ENCODE assay signal across 31 mouse cellular contexts in the genomic region with DNA sequence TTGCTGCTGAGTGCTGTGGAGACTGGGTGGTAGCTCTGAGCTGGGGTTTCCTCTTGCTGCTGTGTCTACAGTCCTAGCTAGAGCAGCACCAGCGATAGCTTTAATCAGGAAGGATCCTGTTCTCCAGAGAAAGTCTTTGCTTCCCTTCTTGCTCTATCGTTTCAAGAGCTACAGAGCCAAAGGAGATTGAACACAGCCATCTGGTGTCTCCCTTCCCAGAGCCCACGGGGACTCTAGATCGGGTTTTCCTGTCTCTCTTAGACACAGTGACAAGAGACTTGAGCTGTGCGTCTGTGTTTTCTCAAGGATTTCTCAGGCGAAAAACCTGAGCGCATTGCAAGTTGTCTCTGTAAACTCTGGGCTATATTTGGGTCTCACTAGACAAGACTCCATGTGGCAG.
DNase-seq lines count a peak whose midpoint lies in the region; ATAC-seq lines count a peak whose summit lies in the region.
"Had no signal": no experiment of that assay in that cellular context is flagged by ENCODE, and none has a peak within 500 bp of the region (broad histone marks: within the 10 kb centered on the region; RNA-seq: fewer than 3 reads in every experiment).

No protein-coding gene starts in this region.

- H3K9ac ChIP-seq in heart, embryonic 11.5 days (ENCODE audit: low read depth, low read length): no peak overlapping the region
- H3K9ac ChIP-seq: embryonic facial prominence, embryonic 13.5 days; forebrain, embryonic 15.5 days; heart, embryonic 15.5 days; intestine, embryonic 15.5 days; limb, embryonic 13.5 days; lung, embryonic 15.5 days; midbrain, embryonic 15.5 days; neural tube, embryonic 15.5 days had no signal

- intact Hi-C loops in heart, postnatal 36 days (cut with DNase I): no loop called here

- H3K27ac ChIP-seq in heart, embryonic 11.5 days (ENCODE audit: low read depth, low read length): peak overlapping the region; percentile 51
- H3K27ac ChIP-seq: embryonic facial prominence, embryonic 13.5 days; forebrain, embryonic 10.5 days; forebrain, embryonic 15.5 days; heart, embryonic 15.5 days; intestine, embryonic 15.5 days; layer of hippocampus, adult 2 months; limb, embryonic 13.5 days; lung, embryonic 15.5 days; midbrain, embryonic 10.5 days; midbrain, embryonic 15.5 days; neural tube, embryonic 15.5 days; stomach, postnatal 0 days had no signal

- H3K36me3 ChIP-seq in heart, embryonic 11.5 days (ENCODE audit: control insufficient read depth, insufficient read depth, low read length): no peaks in the 10 kb centered on the region
- H3K36me3 ChIP-seq: forebrain, embryonic 15.5 days; G1E; heart, embryonic 15.5 days; intestine, embryonic 15.5 days; midbrain, embryonic 10.5 days; midbrain, embryonic 15.5 days; neural tube, embryonic 15.5 days had no signal

- H3K4me3 ChIP-seq in heart, embryonic 11.5 days (ENCODE audit: low read depth, low read length): no peak overlapping the region
- H3K4me3 ChIP-seq: embryonic facial prominence, embryonic 13.5 days; forebrain, embryonic 10.5 days; forebrain, embryonic 15.5 days; heart, embryonic 15.5 days; intestine, embryonic 15.5 days; layer of hippocampus, adult 2 months; limb, embryonic 13.5 days; lung, embryonic 15.5 days; midbrain, embryonic 10.5 days; midbrain, embryonic 15.5 days; neural tube, embryonic 15.5 days had no signal

- no peaks in the 10 kb centered on the region for H3K9me3 ChIP-seq in heart, embryonic 11.5 days (replicated peaks; ENCODE audit: control insufficient read depth, low read length)
- H3K9me3 ChIP-seq: embryonic facial prominence, embryonic 13.5 days; forebrain, embryonic 10.5 days; forebrain, embryonic 15.5 days; heart, embryonic 15.5 days; intestine, embryonic 15.5 days; limb, embryonic 13.5 days; lung, embryonic 15.5 days; midbrain, embryonic 10.5 days; midbrain, embryonic 15.5 days; neural tube, embryonic 15.5 days had no signal

- DNase-seq in cerebellum, adult 18-20 months: peak; percentile 11 to 13
- DNase-seq in cerebellum, postnatal 4 days (ENCODE audit: low spot score in 2 of 2): no peak
- DNase-seq in heart, postnatal 36 days: no peak
- peak; percentile 10 for DNase-seq in layer of hippocampus, adult 9-11 months
- DNase-seq in layer of hippocampus, adult 9-10 months (ENCODE audit: low spot score): no peak
- DNase-seq in cerebellum, adult 9-11 months: peak; percentile 17
- DNase-seq in spleen, postnatal 36 days (ENCODE audit: low spot score in 2 of 2): no peak
- DNase-seq: adrenal gland, postnatal 14 days; gastrocnemius, postnatal 14 days; layer of hippocampus, postnatal 36 days; right cerebral cortex, postnatal 25 days; spleen, adult 18-20 months; thymus, adult 18-20 months; thymus, postnatal 36 days had no signal

- peaks cover 16% of the 10 kb centered on the region for H3K4me1 ChIP-seq in heart, embryonic 11.5 days (ENCODE audit: control insufficient read depth, insufficient read depth, low read length)
- H3K4me1 ChIP-seq: embryonic facial prominence, embryonic 13.5 days; forebrain, embryonic 10.5 days; forebrain, embryonic 15.5 days; intestine, embryonic 15.5 days; limb, embryonic 13.5 days; lung, embryonic 15.5 days; midbrain, embryonic 10.5 days; midbrain, embryonic 15.5 days; neural tube, embryonic 15.5 days had no signal

- no peak for ATAC-seq in heart, embryonic 11.5 days (replicated peaks; ENCODE audit: insufficient number of reproducible peaks, low FRiP score, low TSS enrichment)
- ATAC-seq: forebrain, embryonic 15.5 days; hindbrain, embryonic 16.5 days; intestine, embryonic 15.5 days; midbrain, embryonic 15.5 days; Patski had no signal

- H3K27me3 ChIP-seq in heart, embryonic 11.5 days (ENCODE audit: control insufficient read depth, insufficient read depth, low read length): no peaks in the 10 kb centered on the region
- H3K27me3 ChIP-seq: embryonic facial prominence, embryonic 13.5 days; forebrain, embryonic 15.5 days; heart, embryonic 15.5 days; intestine, embryonic 15.5 days; limb, embryonic 13.5 days; lung, embryonic 15.5 days; midbrain, embryonic 15.5 days; neural tube, embryonic 15.5 days; Patski had no signal

- 32% methylated on average over 7 of the region's 7 CpGs for WGBS in heart, embryonic 11.5 days (ENCODE audit: insufficient replicate concordance)

- H3K4me2 ChIP-seq in heart, embryonic 11.5 days: peak overlapping the region; percentile 27; the same call in 1 of the 2 replicates
- H3K4me2 ChIP-seq: embryonic facial prominence, embryonic 13.5 days; forebrain, embryonic 15.5 days; heart, embryonic 15.5 days; intestine, embryonic 15.5 days; limb, embryonic 13.5 days; liver, embryonic 11.5 days; lung, embryonic 15.5 days; midbrain, embryonic 15.5 days; neural tube, embryonic 15.5 days had no signal

Comparison
In these comparisons a context has a peak if more than half of its experiments do, and no peak if none do; other contexts are left out.
1. DNase-seq: peak in cerebellum, adult 18-20 months (2 of 2), layer of hippocampus, adult 9-11 months (single experiment) and cerebellum, adult 9-11 months (single experiment); none in cerebellum, postnatal 4 days (0 of 2), heart, postnatal 36 days (0 of 2), layer of hippocampus, adult 9-10 months (single experiment) and spleen, postnatal 36 days (0 of 2).